Mouse (Mus musculus) embryo, embryonic 11.5 days (tissue): ENCODE measurements at regions not wholly inside any gene's neighbourhood (a gene's known extent, or its start where the extent isn't known, plus 50 kb on each side); places are given as distances from the start of the nearest gene placed in this dataset.

Experiments used
- DNase-seq: peaks from one replicate; pipeline ENCODE4 v3.0.0-alpha.2; 2012; ENCODE audit warnings: low read depth, low spot score

DNA sequence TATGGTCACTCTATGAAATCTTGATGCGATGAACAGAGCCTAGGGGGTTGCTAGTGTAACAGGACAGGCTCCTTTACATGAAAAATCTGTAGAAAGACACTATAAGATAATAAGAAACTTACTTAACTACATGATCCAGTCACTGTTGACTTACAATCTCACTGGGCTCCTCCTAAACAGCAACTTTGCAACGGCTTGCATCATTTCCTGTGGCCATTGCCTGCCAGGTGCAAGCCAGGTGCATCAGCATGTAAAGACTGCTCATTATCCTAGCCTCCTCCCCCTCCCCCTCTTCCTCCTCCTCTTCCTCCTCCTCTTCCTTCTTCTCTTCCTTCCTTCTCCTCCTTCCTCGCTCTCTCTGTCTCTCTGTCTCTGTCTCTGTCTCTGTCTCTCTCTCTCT is 352.5 kb downstream of the Nuak1 start:
- no peak for DNase-seq

DNA sequence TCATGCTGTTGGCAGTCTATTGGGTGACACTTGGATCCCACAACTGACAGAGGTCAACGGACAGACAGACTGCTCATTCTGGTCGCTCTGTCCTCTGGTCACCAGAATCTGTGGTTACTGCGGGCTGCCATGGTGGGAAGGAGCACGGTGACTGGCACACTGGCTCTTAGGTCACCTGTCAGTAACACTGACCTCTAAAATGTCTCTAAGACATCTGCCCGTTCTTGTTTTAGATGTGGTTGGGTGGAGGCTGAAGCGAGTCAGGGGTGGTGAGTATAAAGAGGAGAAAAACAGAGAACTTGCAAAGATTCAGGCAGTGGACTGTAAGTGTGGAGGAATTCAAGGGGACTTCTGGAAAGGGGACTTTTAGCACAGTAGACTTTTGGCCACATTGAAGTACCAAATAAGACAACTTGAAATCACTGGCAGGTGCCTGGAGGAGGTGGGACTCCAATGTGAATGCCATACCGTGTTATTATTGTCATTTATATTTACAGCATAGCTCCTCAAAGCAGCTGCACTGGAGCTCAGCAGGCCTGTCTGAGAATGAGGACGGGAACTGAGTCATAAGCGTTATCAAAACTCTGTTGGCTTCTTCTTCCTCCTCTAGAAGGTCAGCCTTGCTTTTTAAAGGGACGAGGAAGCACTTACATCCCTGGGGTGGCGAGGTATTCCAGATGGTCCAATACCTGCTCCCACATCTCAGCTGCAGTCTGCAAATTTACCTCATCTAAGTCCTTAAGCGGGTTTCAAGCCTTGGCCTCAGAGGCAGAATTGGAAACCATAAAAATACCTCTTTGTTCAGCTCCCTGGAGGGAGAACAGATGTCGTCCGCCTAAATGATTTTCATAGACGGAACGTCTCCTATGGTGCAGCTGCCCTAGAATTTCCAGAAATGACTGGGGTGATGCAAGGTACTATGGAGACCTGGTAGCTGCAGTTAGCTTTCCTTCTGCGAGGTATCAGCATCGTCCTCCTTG is 351.3 kb downstream of the Nuak1 start:
- no peak for DNase-seq

DNA sequence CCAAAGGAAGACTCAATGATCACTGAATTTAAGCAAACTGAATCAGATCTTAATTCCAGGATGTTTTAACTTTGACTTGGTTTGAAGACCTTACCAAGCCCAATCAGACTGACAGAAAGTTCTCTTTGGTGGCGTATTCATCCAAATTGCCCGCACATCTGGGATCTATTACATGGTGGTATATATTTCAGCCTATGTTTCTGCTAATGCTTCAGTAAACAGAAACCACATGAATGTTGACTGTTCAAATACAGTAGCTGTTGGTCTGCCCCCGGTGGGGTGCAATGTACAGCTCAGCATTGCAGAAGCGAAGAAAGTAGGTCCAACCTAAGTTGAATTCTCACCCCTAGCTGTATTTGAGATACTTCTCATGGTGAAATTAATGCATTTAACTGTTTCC is 346.5 kb downstream of the Nuak1 start:
- DNase-seq: no peak

DNA sequence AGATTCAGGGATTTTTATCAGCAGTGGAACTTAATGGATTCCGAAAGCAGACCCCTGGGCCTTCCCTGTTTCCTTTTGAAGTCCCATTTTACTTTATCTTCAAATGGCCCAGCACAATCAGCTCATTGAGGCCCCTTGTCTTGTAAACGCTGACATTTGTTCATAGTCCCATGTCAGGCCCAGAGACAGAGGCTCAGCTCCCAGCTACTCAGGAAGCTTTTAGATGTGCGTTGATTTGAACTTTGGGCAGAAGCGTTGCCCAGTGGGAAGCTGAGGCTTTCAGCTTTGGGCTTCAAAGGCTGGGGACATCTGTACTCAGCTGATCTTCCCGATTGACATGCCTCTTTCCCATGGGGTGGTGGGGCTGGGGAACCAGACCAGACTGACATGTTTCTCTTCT is 343.2 kb downstream of the Nuak1 start:
- no peak for DNase-seq

DNA sequence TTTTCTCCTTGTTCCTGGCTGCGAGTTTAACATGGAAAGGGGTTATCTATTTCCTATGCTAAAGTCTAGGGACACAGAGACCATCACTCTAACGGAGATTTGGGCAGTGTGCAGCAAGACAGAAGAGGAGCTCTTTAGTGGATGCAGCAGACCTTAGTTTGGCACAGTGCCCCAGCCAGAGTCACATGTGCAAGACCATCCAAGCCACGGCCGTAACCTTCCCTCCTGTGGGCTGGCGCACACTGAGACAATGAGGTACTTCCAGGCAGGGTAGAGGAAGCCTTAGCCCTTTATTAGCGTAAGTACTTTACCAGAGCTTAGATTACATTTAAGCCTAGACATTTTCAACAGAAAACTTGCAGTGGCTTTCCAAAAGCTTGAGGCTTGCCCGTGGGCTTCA is 336.4 kb downstream of the Nuak1 start:
- no peak for DNase-seq

DNA sequence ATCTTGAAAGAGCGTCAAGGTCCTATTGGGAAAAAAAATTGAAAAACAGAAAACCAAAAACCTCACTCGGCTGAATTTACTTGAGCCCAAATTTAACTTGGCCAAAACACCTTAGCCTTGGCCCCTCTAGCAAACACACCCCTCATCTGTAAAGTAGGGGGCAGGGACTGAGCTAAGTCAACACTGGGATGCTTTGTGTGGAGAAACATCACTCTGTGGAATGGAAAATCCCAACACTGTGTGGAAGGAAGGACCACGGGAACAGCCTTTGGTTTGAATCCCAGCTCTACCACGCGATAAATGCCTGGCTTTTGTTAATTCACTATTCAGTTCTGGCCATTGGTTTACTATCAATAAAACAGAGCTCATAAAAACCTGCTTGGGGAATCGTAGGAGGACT is 335.8 kb downstream of the Nuak1 start:
- no peak for DNase-seq

DNA sequence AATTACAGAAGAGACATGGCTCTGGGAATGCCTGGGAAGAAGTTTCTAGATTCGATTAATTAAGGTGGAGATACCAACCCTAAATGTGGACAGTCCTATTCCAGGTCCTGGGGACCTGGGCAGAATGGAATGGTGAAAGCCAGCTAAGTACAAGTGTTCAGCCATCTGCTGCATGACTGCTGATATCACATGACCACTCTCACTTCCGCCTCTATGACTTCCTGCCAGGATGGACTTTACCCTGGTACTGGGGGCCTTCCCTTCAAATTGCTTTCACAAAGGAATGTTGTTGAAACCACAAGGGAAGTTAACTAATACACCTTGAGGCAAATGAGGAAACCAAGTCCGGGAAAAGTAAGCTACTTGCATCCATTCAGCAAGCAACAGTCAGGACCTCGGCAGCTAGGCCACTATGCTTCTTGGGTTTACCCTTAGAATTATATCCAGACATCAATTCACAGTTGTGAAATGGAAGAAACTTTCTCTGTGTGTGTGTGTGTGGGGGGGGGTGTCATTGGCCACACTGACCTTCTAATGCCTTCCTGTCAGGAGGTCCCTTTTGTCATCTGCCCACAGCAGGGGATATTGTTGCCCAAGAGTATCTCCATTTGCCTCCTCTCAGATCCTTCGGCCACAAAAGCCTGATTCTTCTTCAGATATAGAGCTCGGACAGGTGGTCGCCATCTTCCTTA is 330.6 kb downstream of the Nuak1 start:
- no peak for DNase-seq

DNA sequence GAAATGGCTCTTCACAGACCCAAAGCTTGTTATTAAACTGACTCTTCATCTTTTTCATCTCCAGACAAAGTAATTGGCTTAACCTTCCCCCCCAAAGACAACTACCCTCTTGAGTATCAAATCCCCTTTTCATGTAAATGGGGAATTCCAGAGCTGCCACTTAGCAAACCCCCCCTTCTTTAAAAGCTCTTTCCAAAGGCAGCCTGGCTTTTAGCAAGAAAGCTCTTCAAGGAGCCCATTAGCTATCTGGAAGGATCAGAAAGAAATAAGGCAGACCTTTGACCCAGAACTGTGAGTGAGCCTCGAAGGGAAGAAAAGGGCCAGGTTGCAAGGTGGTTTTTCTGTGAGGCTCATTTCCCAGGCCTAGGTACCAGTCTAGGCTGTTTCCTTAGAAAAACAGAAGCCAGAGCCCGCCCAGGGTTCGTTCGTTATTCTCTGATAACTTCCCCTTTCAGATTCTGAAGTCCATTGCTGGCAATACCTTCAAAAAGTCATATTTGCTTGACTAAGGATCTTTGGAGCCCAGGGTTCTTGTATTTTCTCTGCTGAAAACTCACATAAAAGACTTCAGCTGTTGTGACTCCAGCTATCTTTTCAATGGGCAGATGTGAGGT is 329.9 kb downstream of the Nuak1 start:
- no peak for DNase-seq

DNA sequence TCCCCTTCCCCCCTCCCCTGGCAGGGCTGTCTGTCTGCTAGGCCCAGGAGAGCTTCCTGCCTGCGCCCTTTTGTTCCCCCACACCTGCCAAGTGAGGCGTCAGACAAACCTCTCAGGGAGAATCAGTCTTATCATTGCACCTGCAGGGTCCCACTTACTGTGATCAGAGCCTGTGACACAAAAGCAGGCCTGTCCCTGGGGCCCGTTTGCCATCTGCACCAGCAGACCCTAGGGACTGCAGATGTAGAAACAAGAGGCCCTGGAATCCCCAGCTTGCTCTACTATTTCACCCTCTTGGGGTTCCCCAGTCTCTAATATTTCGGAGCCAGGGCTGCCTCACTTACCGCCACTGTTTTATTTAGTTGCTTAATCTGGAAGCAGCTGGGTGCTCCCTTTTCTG is 328.9 kb downstream of the Nuak1 start:
- DNase-seq: no peak

DNA sequence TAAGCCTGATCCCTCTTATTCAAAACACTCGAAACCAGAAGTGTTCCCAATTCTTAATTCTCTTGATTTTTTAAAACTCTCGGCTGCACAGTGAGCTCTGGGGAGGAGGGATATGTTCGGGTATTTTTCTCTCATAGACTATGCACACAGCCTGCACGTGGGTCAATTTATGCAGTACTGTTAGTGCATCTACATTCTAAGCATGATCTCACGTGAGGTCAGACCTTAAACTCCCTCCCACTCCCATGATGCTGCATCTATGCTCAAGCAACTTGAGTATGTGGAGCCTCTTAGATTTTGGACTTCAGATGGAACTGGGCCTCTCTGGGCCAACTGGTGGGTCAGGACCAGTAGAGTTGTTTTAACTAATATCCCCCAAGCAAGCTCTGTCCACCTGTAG is 328.5 kb downstream of the Nuak1 start:
- DNase-seq: no peak

DNA sequence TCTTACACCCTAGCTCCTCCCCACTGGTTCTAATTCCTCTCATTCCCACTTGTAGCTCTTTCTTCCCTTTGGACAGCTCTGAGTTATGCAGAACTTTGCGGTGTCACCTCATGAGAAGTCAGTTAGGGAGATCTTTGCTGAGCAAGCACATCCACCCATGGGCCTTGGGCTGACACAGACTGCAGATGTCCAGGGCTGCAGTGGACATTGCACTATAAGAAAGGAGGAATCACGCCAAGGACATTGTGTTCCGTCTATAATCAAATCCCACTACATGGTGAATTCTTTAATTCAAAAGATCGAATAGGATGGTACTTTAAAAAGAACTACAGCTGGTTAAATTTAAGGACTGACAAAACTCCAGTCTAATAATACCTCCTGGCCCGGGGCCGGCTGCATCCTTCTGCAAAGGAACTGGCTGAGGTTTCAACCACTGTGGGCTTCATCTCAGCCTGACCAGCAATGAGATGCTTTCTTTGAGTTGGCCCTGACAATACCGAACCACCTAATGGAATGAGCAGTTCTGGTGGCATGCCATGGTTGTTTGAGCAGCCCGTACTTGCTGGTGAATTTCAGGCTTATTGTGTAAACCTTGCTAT is 320.3 kb downstream of the Nuak1 start:
- DNase-seq: no peak

DNA sequence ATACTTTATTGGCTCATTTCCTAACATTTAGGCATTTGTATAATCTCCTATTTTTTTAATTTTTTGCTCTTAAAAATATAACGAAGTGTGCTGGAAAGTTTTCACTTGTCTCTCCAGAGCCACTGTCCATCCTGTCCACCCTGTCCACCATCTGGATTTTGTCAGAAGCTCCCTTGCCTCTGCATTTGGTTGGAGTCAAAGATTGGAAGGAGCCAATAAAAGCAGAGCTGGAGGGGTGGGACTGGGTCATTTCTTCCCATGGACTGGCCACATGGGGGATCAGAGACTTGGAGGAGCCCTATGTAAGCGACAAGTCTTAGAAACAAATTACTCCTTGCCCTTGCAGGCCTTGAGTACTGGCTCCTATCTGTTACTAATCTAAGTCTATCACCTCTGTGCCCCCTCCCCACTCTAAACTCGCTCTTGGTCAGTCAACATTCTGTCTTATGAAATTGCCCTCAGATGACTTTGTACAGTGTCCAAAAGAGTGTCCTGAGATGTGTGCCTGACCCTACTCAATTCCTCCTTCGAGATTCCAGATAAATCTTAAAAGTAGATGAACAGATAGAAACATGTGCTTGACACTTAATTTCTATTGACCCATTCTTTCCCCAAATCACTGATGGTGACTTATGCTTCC is 303.3 kb downstream of the Nuak1 start:
- DNase-seq: no peak

DNA sequence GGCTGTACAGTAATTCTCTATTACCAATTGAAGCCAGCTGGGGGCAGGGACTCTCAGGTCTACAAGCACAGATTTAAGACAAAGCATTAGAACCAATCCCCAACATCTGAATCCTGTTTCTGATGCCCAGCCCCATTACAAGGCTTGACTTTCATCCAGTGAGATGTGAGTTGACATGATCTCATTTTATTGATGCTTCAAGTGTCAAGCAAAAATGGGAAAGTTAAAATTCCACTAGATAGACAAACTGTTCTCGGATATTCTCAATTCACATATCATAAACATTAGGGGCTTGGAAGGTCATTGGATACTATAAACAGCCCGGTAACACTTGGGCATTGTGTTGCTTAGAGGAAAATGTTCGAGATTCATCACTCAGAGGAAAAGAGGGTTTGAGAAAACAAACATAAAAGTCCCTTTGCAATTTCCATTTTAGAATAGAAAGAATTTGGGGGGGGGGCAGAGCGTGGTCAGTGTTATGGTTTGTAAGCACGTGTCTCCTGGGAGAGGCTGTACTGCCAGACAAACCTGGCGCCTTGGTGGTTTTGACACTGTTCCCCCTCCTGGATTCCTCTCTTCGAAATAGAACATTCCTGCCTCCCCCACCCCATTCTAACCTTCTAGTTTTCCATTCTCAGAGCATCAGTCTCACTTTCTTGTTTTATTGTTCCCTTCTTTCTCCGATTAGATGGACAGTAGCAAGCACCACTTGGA is 297.5 kb downstream of the Nuak1 start:
- no peak for DNase-seq

DNA sequence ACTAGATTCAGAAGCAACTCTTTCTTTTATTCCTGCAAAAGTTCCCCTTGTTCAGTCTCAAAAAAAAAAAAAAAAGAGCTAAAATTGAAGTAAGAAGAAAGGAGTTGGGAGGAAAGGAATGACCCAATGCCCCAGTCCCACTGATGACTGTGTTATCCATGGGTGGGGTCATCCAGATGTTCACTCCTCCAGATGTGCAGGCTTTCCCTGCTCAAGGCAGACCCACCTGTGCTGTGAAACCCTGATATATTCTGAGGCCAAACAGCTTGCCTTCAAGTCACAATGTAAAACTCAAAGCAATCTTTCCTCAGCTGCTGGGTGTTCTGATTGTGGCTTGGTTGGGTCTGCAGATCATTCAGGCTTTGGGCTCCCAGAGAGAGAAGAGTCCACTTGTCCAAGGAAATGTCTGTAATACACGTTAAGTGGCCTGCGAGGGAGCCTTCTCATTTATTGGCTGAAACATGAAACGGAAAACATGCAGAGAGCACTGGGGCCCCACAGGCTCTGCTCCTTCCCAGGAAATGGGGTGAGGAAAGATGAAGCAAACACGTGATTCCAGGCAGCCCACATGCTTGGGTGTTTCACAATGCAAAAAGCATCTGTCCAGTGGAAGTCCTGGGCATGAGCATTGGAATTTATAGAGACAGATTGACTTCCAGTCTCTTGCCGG is 296.6 kb downstream of the Nuak1 start:
- peak; percentile 17 for DNase-seq

DNA sequence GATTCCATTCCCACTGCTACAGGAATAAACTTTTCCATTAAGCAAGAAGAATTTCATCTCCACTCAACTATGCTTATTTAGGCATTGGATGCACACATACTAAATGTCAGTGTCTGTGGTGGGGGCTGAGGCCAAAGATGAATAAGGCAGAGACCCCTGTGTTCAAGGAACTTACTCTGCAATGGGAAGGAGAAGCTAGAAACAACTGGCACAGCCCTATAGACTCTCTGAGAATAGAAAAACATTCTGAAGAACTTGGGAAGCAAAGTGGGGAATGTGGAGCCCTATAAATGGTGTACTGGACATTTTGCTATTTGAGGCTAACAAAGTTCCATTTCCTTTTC is 296.1 kb downstream of the Nuak1 start:
- no peak for DNase-seq

DNA sequence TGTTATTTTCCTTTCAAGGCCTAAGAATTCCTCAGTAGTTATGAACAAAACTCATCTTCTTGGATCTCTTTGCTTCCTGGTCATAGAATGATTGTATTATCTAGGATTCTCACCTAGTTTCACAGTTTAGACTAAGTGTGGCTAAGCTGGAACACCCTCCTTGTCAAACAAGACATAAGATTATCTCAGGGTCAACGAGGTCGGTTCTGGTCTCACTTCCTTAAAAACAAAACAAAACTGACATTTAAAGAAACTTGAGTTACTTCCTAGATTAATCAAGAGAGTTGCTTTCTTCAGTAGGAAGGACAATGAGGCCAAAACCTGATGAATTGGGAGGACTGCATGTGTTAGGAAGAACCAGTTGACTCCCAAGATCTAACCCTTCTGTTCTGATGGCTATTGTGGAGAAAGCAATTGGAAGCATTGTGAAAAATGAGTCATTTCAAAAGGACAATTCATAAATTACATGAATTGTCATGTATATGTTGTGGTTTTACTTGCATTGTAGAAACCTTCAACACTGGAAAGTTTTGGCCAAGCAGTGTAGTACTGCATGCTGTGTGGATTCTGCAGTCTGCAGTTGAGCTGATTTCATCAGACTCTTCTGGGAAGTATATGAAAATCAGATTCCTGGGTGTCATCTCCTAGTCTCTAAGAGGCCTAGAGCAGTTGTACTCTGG is 293.0 kb downstream of the Nuak1 start:
- no peak for DNase-seq

DNA sequence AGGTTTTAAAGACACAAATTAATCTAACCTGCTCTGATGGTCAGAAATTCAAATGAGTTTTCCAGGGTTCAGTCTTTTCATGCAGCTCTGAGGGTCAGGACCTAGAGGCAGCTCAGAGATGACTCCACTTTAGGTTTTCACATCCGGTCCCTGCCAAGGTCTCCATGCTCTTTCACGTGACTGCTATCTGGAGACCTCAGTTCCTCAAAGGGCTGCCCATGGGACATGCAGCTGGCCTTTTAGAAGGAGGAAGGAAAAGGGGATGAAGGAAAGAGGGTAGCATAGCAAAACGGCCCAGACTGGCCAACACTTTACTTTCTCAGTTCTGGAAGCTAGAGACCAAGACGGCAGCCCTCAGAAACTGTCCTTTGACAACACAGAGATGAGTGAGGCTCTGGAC is 276.6 kb downstream of the Nuak1 start:
- DNase-seq: no peak

DNA sequence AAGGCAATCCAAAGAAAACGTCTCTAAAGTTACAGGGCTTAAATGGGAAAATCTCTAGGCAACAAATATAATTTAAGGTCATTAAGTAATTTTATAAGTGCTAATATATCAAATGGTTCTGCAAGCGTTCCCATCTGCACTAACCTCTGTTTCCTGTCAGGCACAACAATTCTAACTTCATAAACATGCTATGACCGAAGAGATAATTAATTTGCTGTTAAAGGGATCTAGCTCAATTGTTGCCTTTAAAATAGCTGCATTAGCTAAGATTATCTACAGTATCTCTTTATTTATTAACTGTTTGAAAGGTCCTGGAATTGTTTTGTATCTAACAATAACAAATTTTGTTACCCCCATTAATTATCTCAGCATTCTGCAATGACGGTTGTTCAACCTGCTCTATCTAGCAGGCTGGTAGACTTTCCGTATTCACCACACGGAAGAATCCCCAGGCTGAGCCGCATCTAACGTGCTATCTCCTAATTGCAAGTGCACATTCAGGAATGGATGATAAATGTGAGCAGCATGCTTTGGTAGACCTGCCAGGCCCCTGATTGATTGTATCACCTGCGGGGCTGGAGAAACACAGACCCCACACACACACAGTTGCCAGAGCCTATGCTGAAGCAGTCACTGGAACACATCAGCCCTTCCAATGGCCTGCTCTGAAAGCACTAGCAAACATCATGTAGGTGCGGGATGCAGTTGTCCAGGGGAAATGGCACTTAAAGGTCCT is 274.4 kb downstream of the Nuak1 start:
- no peak for DNase-seq

DNA sequence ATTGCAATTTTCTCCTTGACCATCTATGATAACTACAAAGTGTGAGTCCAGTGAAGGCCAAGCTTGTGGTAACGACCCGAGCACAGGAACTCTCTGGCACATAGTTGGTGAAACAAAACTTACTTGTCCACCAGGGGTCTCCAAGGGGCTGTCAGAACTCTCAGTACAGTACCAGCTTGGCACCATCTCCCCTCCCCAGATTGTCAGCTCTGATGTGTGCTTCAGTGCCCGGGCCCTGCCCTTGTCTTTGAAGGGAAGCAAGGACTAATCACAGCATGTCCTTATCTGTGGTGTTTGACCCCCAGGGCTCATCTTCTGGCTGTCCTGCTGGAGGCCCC is 273.9 kb downstream of the Nuak1 start:
- no peak for DNase-seq
